Mouse (Mus musculus) CH12.LX (cell line): ENCODE data around the gene Timm13. TPM values are rescaled to one million over a fixed set of nuclear protein-coding genes. Genes with fewer than 3 reads are reported as not detected.

Source experiments
- DNase-seq: peaks from one replicate; pipeline ENCODE4 v3.0.0-alpha.2; 2013; ENCODE audit errors: extremely low read depth
- H3K27ac ChIP-seq: 2 replicates; pipeline ENCODE4 v1.5.1; 2012; ENCODE audit warnings: low read depth, mild to moderate bottlenecking, control low read depth, moderate library complexity; ENCODE audit not compliant: insufficient read depth
- H3K27me3 ChIP-seq: replicated peaks from 2 replicates; pipeline ENCODE3; 2012; ENCODE audit warnings: inconsistent platforms
- H3K36me3 ChIP-seq, 2 experiments: replicated peaks in 1 of 2; 2 replicates each; pipeline versions ENCODE3 to v1.6.1; 2012; ENCODE audit warnings: inconsistent platforms in 1 of 2, low read length in 1 of 2, mild to moderate bottlenecking in 1 of 2, mixed read lengths in 1 of 2, moderate library complexity in 1 of 2; ENCODE audit not compliant: control insufficient read depth in 1 of 2, insufficient read depth in 1 of 2
- H3K4me1 ChIP-seq, 2 experiments: 2 replicates each; pipeline ENCODE4 v1.6.1; 2012; ENCODE audit warnings: inconsistent platforms in 1 of 2, moderate library complexity in 1 of 2; ENCODE audit not compliant: insufficient read depth in 2 of 2, control insufficient read depth in 1 of 2
- H3K4me2 ChIP-seq: 2 replicates; pipeline ENCODE4 v1.6.1; 2012; ENCODE audit warnings: low read depth, mild to moderate bottlenecking, control low read depth; ENCODE audit not compliant: poor library complexity, insufficient read depth, severe bottlenecking
- H3K4me3 ChIP-seq, 3 experiments: fragments of 150-350 bp in 1 of 3; sonication (generic) in 1 of 3; replicated peaks in 1 of 3; 2 replicates each; pipeline versions ENCODE3 to v1.5.1; 2011 to 2012; ENCODE audit warnings: low read depth in 2 of 3, low read length in 2 of 3, mild to moderate bottlenecking in 2 of 3, moderate library complexity in 2 of 3, control low read depth in 1 of 3, improper control_type of control experiment in 1 of 3, inconsistent platforms in 1 of 3, mixed read lengths in 1 of 3; ENCODE audit not compliant: poor library complexity in 1 of 3
- H3K79me2 ChIP-seq: replicated peaks from 2 replicates; pipeline ENCODE4 v1.6.1; 2012; ENCODE audit warnings: mild to moderate bottlenecking, moderate library complexity; ENCODE audit not compliant: control insufficient read depth, poor library complexity, insufficient read depth, severe bottlenecking; ENCODE audit errors: extremely low read depth
- H3K9ac ChIP-seq: 2 replicates; pipeline ENCODE4 v1.6.1; 2012; ENCODE audit warnings: low read depth, mild to moderate bottlenecking, control low read depth, moderate library complexity; ENCODE audit not compliant: insufficient read depth
- H3K9me3 ChIP-seq: replicated peaks from 2 replicates; pipeline ENCODE3; 2012; ENCODE audit warnings: low read length, inconsistent platforms, mixed read lengths
- CHD2 ChIP-seq: IDR thresholded peaks from 2 replicates; pipeline ENCODE4 v1.6.1; 2011; ENCODE audit warnings: low read length, improper control_type of control experiment
- ELF1 ChIP-seq: IDR thresholded peaks from 2 replicates; pipeline ENCODE4 v1.6.1; 2014; ENCODE audit warnings: low read depth, mild to moderate bottlenecking, inconsistent platforms, low read length, improper control_type of control experiment
- ETS1 ChIP-seq: conservative IDR thresholded peaks from 2 replicates; pipeline ENCODE4 v1.6.1; 2012; ENCODE audit warnings: low read depth, mild to moderate bottlenecking, inconsistent platforms, low read length, improper control_type of control experiment, moderate library complexity
- GABPA ChIP-seq: IDR thresholded peaks from 2 replicates; pipeline ENCODE4 v1.6.1; 2012; ENCODE audit warnings: low read depth, low read length, improper control_type of control experiment, inconsistent platforms; ENCODE audit not compliant: insufficient replicate concordance
- HCFC1 ChIP-seq: IDR thresholded peaks from 2 replicates; pipeline ENCODE4 v1.6.1; 2012; ENCODE audit warnings: low read depth, mild to moderate bottlenecking, inconsistent platforms, low read length, improper control_type of control experiment
- IRF4 ChIP-seq: IDR thresholded peaks from 2 replicates; pipeline ENCODE4 v1.6.1; 2014; ENCODE audit warnings: low read depth, mild to moderate bottlenecking, inconsistent platforms, low read length, improper control_type of control experiment
- JUN ChIP-seq: IDR thresholded peaks from 2 replicates; pipeline ENCODE4 v1.6.1; 2011; ENCODE audit warnings: low read depth, mild to moderate bottlenecking, low read length, improper control_type of control experiment, moderate library complexity; ENCODE audit not compliant: insufficient read depth
- JUND ChIP-seq: conservative IDR thresholded peaks from 2 replicates; pipeline ENCODE4 v1.6.1; 2011; ENCODE audit warnings: low read depth, low read length, improper control_type of control experiment
- MAX ChIP-seq: IDR thresholded peaks from 2 replicates; pipeline ENCODE4 v1.6.1; 2011; ENCODE audit warnings: low read length, improper control_type of control experiment
- MEF2A ChIP-seq: IDR thresholded peaks from 2 replicates; pipeline ENCODE4 v1.6.1; 2014; ENCODE audit warnings: low read depth, mild to moderate bottlenecking, inconsistent platforms, low read length, improper control_type of control experiment, borderline replicate concordance
- NELFE ChIP-seq: IDR thresholded peaks from 2 replicates; pipeline ENCODE4 v1.6.1; 2011; ENCODE audit warnings: low read depth, low read length, improper control_type of control experiment
- NRF1 ChIP-seq: IDR thresholded peaks from 2 replicates; pipeline ENCODE4 v1.6.1; 2014; ENCODE audit warnings: low read depth, mild to moderate bottlenecking, inconsistent platforms, low read length, improper control_type of control experiment, moderate library complexity
- POLR2AphosphoS2 ChIP-seq: IDR thresholded peaks from 2 replicates; pipeline ENCODE4 v1.6.1; 2011; ENCODE audit warnings: low read depth, low read length, improper control_type of control experiment
- RAD21 ChIP-seq: IDR thresholded peaks from 2 replicates; pipeline ENCODE4 v1.6.1; 2011; ENCODE audit warnings: low read depth, mild to moderate bottlenecking, low read length, improper control_type of control experiment, moderate library complexity
- SIN3A ChIP-seq: IDR thresholded peaks from 2 replicates; pipeline ENCODE4 v1.6.1; 2012; ENCODE audit warnings: low read length, improper control_type of control experiment, inconsistent platforms
- TBP ChIP-seq: conservative IDR thresholded peaks from 2 replicates; pipeline ENCODE4 v1.6.1; 2011; ENCODE audit warnings: low read depth, low read length, improper control_type of control experiment
- USF1 ChIP-seq: IDR thresholded peaks from 2 replicates; pipeline ENCODE4 v1.6.1; 2014; ENCODE audit warnings: low read depth, mild to moderate bottlenecking, inconsistent platforms, low read length, improper control_type of control experiment
- ZNF384 ChIP-seq: IDR thresholded peaks from 2 replicates; pipeline ENCODE4 v1.6.1; 2012; ENCODE audit warnings: low read depth, low read length, improper control_type of control experiment, inconsistent platforms
- dilution Hi-C: fragments of 300-500 bp; cut with MboI; formaldehyde crosslinking; loops from 2 replicates; pipeline ENCODE4 v1.14.3; 2020; ENCODE audit warnings: low sequenced_read_pairs; ENCODE audit not compliant: extremely low pct_unique_long_range_greater_than_20kb, extremely low pct_ligation_motif_present
- in situ Hi-C: fragments of 300-500 bp; cut with MboI; formaldehyde crosslinking; loops from 3 replicates; pipeline ENCODE4 v1.14.3; 2019; ENCODE audit warnings: low sequenced_read_pairs, low pct_ligation_motif_present, low pct_unique_long_range_greater_than_20kb, mixed read lengths
- polyA plus RNA-seq: library from polyadenylated mRNA; unstranded; fragments of >175 nt; gene quantifications from 2 replicates; pipeline ENCODE4 v1.2.1, GENCODE M21; 2012; ENCODE audit warnings: low read depth; ENCODE audit not compliant: insufficient read length
- total RNA-seq, 2 experiments: library from RNA; depleted of rRNA; stranded (reverse); fragments of 300-350 nt in 1 of 2; fragments of >200 nt in 1 of 2; gene quantifications; 2 replicates each; pipeline ENCODE4 v1.2.3; 2012 to 2014

Gene Timm13
- total and polyA plus RNA-seq, 3 experiments, result 137 to 292 (median 279) TPM

DNA sequence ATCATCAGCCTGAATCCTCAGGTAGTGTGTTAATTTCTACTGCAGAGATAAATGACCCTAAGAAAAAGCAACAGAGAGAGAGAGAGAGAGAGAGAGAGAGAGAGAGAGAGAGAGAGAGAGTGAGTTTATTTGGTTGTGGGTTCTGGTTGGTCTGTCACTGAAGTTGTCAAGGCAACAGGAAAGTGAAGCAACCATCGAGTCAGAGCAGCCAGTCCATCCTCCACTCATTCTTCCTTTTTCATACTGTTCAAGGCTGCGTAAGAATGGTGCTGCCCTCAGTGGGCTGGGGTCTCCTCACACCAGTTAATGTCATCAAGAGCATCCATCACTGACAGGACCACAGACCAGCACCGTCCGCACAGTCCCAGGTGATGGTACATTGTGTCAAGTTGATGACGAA, 43.5 kb upstream of the Timm13 start:
- no peak for DNase-seq
- Histone ChIP-seq H3K4me1 (peaks cover 24 to 50% of the 10 kb centered on the region in 2 experiments), H3K4me2 (no peak overlapping the region), H3K36me3 (no peaks in the 10 kb centered on the region), H3K9ac (no peak overlapping the region), H3K4me3 (no peak overlapping the region), H3K9me3 (no peaks in the 10 kb centered on the region), H3K27me3 (peaks cover 36% of the 10 kb centered on the region), H3K27ac (no peak overlapping the region), H3K79me2 (no peaks in the 10 kb centered on the region)
- dilution Hi-C loops (no loop called here), in situ Hi-C loops (no loop called here)
- TF ChIP-seq MAX (no peak), RAD21 (no peak), TBP (no peak), ZNF384 (no peak), POLR2AphosphoS2 (no peak), NRF1 (no peak), HCFC1 (no peak)

DNA sequence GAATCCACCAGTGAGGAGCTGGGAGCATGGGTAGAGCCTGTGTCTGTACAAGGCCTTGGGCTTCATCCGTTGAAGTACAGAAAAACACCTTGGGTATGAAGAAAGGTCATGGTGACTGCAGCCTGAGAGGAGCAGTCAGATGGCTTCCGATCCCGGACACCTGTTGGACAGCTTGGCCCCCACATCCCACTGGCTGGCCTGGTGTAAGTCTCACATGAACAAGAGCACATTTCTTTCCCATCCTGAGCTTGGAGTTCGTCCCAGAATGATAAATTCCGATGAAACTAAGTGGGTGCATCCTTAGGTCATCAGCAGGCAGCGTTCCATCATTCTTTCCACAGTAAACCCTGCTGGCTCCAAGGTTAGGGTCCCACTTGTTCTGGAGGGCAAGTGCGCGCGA, 42.9 kb upstream of the Timm13 start:
- Histone ChIP-seq H3K9me3 (no peaks in the 10 kb centered on the region), H3K79me2 (no peaks in the 10 kb centered on the region), H3K27me3 (peaks cover 42% of the 10 kb centered on the region), H3K36me3 (no peaks in the 10 kb centered on the region), H3K4me1 (peaks cover 27 to 50% of the 10 kb centered on the region in 2 experiments), H3K27ac (no peak overlapping the region), H3K4me2 (no peak overlapping the region), H3K9ac (no peak overlapping the region), H3K4me3 (no peak overlapping the region)
- in situ Hi-C loops (no loop called here), dilution Hi-C loops (no loop called here)
- TF ChIP-seq GABPA (no peak), ETS1 (no peak), IRF4 (no peak), NRF1 (no peak), JUN (no peak), SIN3A (no peak), ELF1 (no peak), NELFE (no peak), USF1 (no peak), MEF2A (no peak), JUND (no peak), CHD2 (no peak)
- DNase-seq, result no peak
